Mouse (Mus musculus): ENCODE results near the gene Setdb1.
"Not testable (repeated sequence)": the region's sequence is repeated elsewhere in the genome, so short reads cannot be mapped to it uniquely, and the experiment has no call there.

The Setdb1 gene

DNA sequence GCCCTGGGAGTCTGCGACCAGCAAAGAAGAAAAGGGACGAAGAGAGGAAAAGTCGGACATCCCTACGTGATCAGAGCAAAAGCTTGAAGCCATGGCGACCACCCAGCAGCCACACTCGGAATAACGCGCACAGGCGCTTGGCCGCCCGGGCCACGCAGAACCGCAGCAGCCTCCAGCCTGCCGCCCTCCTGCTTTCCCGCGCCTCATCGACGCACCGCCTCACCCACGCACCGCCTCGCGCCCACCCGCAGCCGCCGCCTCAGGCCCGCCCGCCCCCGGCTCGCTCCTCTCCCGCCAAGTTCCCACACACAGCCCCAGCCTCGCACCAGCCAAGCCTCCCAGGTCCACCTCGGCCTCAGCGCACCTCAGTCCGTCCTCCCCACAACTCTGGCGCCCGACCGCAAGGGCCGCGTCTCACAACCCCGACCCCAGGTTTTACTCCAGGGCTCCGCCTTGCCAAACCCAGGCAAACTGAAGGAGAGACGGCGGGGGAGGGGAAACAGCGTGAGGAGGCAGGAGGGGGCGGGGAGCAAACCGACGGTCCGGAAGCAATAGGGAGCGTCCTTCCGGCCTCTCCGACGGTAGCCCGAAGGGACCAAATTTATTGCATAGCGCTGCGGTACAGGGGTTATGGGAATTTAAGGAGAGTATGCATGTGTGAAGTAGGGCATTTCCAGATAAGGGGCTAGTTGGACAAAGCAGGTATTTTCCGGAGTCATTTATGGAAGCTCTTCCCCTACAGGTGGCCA is at the start of gene Setdb1:
Gene Setdb1, minus strand, starts transcription at position 502 of the 749 bp plus-strand sequence.
- DNase-seq (ENCODE audit: low read depth, low spot score) = peak; percentile 94

DNA sequence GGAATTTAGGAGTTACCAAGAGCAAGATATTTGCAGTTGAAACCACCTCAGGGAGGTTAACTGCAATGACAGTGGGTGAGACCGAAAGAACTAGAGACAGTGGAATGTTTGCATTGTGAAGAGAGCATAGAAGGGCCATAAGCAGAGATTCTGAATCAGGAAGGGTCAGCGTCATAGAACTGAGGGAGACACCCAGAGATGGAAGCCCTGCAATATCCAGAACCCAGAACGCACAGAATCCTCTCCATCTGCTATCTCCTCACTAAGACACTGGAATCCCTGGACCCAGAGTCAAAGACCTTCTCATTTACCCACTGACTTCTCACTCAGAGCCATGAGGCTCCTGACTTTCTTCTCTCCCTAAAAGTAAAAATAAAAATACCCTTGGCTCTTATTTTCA is 45.7 kb upstream of the Setdb1 start, which contains the start of gene 4930558C23Rik:
Gene 4930558C23Rik, minus strand, starts transcription at position 101 of the 400 bp plus-strand sequence.
- DNase-seq (ENCODE audit: low read depth, low spot score) = no peak

- no peak for DNase-seq (ENCODE audit: low read depth, low spot score)
Observed at GRCm38 (mm10) chr3:95394385-95394784, 37.4 kb upstream of the Setdb1 start.

DNA sequence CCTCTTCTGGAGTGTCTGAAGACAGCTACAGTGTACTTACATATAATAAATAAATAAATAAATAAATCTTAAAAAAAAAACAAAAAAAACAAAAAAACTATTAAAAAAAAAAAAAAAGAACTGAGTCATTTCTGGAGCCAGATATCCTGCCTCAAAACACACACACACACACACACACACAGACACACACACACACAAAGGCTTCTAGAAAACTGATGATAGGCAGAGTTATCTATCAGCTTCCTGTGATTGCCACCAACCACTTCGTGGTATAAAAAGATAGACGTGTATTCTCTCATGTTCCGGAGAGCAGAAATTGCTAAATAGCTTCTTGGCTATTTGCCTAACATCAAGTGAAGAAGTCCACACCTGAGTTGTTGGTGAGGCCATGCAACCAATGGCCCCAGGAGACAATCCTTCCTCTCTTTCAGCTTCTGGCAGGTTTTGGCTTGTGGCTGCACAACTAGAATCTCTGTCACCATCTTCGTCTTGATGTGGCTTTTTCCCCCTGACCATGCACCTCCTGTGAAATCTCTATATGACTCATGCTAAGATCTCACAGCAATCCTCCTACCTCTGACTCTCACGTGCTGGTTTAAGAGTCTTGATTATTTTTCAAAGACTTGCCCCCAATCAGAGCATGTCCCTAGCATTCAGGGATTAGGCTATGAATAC is 28.5 kb upstream of the Setdb1 start:
- DNase-seq (ENCODE audit: low read depth, low spot score) = no peak

GRCm38 (mm10) chr3:95373208-95373607 is 16.2 kb upstream of the Setdb1 start:
- no peak for DNase-seq (ENCODE audit: low read depth, low spot score)

GRCm38 (mm10) chr3:95370101-95370500 is 13.1 kb upstream of the Setdb1 start:
- no peak for DNase-seq (ENCODE audit: low read depth, low spot score)

DNA sequence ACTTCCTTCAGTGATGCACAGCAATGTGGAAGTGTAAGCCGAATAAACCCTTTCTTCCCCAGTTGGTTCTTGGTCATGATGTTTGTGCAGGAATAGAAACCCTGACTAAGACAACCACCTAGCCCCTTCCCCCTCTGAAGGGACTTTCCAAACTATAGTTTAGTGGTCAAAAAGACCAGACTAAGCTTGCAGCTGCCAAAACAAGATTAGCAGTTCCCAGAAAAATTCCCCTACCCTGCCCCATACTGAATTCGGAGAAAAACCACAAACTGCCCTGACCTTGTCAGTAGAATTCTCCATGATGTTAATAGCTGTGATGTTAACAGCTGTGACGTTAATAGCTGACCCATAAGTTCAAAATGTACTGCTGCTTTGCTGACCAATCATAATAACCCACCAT is 3.3 kb upstream of the Setdb1 start:
- DNase-seq (ENCODE audit: low read depth, low spot score) = not testable (repeated sequence)

DNA sequence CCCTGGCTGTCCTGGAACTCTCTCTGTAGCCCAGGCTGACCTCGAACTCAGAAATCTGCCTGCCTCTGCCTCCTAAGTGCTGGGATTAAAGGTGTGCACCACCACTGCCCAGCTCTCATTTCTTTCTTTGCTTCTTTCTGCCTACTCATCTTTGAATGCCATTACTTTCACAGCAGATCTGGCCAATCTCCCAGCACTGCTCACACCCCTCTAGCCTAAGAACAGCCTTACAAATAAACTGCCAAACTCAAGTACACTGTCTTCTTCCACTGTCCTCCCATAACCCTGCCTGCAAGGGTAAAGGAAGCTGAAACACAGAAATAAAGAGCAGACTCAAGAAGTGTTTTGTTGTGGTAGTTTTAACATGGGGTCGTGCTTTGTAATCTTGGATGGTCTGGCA is 744 bp upstream of the Setdb1 start:
- DNase-seq (ENCODE audit: low read depth, low spot score) = no peak

GRCm38 (mm10) chr3:95355911-95356544 is 974 bp downstream of the Setdb1 start:
- not testable (repeated sequence) for DNase-seq (ENCODE audit: low read depth, low spot score)

GRCm38 (mm10) chr3:95349491-95349890 is 7.5 kb downstream of the Setdb1 start:
- peak; percentile 33 for DNase-seq (ENCODE audit: low read depth, low spot score)

GRCm38 (mm10) chr3:95348343-95348742 is 8.7 kb downstream of the Setdb1 start:
- not testable (repeated sequence) for DNase-seq (ENCODE audit: low read depth, low spot score)

DNA sequence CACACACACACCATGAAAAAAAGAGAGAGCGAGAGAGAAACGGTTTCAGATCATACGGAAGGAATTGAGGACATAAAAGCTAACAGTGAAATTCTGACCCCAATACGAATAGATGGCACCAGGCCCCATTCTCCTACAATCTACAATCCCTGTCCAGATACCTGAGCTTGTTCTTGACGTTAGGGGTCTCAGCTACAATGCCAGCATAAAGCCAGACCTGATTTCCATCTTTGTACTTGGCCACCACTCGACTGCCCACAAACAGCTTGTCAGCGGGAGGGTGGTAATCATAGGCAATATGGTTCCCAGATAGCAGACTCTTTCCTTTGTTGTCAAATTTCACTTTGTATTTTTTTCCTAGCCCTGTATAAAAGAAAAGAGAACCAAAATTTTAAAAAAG is 10.5 kb downstream of the Setdb1 start:
- DNase-seq (ENCODE audit: low read depth, low spot score) = no peak

- not testable (repeated sequence) for DNase-seq (ENCODE audit: low read depth, low spot score)
Observed at GRCm38 (mm10) chr3:95343356-95344000, 13.5 kb downstream of the Setdb1 start.

DNA sequence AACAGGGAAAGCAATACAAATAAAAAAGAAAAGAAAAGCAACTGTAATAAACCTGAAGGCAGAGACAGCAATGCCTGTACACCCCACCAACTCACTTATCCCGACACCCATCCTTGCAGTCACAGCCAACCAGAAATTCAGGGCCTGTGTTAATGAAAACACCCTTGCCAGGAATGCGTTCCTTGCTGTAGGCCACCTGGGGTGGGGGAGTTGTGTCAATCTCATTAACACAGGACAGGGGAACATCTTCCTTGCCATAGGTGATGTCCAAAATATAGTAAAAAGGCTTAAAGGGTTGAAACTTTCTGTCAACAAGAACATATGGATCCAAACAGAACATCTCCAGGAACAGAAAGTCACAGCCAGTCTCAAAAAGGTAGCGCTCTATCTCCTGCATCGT is 18.8 kb downstream of the Setdb1 start:
- no peak for DNase-seq (ENCODE audit: low read depth, low spot score)

GRCm38 (mm10) chr3:95337345-95337744 is 19.7 kb downstream of the Setdb1 start:
- DNase-seq (ENCODE audit: low read depth, low spot score) = no peak

GRCm38 (mm10) chr3:95331528-95331927 is 25.5 kb downstream of the Setdb1 start:
- no peak for DNase-seq (ENCODE audit: low read depth, low spot score)

GRCm38 (mm10) chr3:95328803-95329404 is 28.1 kb downstream of the Setdb1 start:
- no peak for DNase-seq (ENCODE audit: low read depth, low spot score)

DNA sequence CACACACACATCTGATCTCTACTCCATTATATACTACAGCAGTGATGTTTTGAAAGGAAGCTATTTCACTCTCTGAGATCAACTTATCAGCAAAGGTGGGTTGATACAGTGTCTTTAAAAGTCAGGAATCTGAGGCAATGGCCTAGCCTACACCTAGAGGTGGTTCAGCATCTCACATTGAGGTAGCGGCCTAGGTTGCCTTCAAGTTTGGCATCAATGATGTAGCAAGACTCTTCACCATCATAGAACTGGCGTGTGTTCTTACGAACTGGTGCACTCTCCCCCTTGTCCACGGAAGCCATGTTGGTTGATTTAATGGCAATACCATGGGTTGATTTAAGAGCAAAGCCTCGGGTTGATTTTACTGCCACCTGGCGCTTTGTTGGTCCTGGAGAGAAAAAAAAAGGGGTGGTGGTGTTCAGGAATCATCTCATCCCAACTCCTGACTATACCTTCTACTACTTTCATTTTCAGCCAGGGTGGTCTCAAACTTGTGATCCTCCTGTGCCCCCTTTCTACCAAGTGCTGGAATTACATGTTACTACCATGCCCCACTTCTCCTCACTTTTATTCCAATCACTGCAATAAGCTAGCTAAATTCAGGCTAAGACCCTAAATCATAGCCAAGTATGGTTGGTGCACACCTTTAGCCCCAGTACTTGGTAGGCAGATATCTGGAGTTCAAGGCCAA is 32.4 kb downstream of the Setdb1 start:
- no peak for DNase-seq (ENCODE audit: low read depth, low spot score)

DNA sequence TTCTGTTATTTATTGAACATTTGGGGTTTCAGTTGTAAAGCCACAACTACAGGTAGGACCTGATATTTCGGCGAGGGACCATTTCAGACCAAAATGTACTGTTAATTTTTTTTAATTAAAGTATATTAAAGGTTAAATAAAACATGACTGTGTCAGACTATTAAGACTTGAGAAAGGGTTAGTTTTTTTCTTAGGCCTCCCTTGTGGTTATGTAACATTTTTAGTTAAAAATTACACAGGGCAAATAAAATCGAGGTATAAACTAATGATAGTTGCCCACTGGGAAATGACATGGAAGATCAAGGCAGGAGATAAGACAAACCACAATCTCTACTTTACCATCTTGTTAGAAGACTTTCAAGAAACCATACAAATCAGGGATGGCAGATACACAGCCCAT is 33.6 kb downstream of the Setdb1 start:
- no peak for DNase-seq (ENCODE audit: low read depth, low spot score)

DNA sequence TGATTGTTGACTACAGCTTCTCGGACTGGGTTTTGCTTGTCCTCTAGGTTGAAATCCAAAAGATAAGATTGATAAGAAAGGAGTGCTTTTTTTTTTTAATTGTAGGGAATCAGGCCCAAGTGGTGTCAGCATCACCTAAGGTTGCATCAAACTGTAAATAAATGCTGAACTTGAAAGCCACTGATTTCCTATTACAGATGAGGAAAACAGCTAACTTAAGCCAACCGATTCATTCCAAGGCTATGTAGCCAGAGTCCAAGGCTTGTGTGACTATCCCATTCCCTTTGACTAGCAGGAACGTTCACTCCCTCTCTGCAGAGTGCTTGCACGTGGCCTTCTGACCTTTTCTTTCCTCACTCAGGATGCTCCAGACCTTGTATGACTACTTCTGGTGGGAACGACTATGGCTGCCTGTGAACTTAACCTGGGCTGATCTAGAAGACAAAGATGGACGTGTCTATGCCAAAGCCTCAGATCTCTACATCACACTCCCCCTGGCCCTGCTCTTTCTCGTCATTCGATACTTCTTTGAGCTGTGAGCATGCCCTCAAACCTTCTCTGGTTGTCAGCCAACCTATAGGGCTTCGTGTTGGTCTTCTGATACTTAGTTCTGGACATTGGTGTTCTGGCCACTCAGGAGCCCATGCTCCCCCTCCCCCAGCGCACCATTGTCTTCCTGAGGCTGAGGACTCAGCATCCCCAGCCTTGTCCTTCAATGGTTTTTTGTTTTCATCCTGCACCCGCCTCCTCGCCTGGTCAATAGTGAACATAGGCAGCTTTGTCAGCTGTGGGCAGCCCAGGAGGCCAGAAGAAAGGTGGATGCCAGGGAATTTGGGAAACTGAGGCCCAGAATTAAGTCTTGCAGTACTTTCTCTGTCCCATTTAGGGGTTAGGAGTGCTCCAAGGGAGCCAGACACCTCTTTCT is 37.0 kb downstream of the Setdb1 start:
- no peak for DNase-seq (ENCODE audit: low read depth, low spot score)
